Mouse (Mus musculus) CD4-positive, CD25-positive, alpha-beta regulatory T cell (primary cell): ENCODE results near the gene Galr3. TPM values are rescaled to one million over a fixed set of nuclear protein-coding genes. Genes with fewer than 3 reads are reported as not detected.

Experiments used
- polyA plus RNA-seq: library from polyadenylated mRNA; unstranded; fragments of 100-300 nt; shearing (Covaris generic); gene quantifications from one replicate; pipeline ENCODE4 v1.2.1, GENCODE M21; 2017

Gene Galr3
- polyA plus RNA-seq = 1.2 TPM

GRCm38 (mm10) chr15:79041585-79041984 is at the start of gene Galr3:
Gene Galr3, plus strand, starts transcription at chr15:79041885.

DNA sequence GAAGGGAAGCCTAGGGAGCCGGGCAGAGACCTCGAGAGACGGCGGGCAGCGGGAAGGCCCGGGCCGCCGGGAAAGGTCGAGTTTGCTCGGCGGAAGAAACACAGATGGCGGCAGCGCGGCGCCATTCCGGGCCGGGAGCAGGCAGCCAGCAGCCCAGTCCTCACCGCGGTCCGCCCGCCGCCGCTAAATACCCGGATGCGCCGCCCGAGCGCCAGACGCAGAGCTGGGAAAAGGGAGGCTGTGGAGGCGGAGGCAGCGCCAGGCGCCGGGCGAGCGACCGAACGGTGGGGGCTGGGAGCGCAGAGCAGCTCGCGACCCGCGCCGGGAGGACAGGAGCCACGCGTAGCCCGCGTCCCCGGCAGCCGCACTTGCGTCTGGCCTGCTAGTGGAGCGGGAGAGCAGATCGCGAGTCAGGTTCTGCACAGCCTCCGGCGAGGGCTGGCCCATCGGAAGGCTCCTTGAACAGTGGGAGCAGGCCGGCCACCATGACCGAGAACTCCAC is 13.4 kb upstream of the Galr3 start, which contains the start of gene H1f0:
Gene H1f0, plus strand, starts transcription at position 214 of the 502 bp plus-strand sequence.

DNA sequence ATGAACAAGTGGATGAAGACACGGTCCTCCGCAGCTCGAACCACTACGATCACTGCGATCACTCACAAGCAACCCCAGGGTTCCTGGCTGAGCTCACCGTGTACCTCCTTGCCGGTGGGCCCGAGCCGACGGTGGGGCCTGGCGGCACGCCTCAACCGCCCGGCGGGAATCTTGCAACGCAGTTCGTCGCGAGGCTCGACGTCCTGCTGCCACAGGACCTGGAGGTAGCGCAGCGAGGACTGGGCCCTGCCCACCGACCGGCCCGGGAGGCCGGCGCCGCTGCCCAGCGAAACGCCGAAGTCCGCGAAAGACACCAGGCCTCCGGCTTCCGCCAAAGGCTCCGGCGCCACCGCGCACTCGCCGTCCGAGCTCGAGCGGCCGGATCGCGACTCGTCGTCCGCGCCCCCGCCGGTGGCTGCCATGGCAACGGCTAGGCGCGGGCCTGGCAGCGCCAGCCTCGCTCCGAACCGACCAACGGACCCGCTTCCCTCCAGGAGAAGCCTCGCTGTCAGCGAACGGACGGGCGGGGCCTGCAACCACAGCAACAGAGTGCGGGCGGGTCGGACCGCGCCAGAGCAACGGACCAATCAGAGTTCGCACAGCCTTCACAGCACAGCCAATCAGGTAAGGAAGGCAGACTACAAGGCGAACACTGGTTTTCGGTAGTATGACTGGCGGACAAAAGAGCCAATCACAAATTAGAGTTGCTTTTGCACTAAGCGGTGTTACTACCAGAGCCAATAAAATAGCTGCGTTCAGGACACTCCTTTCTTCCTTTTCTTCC is 20.9 kb downstream of the Galr3 start, which contains the start of gene Ankrd54:
Gene Ankrd54, minus strand, starts transcription at position 518 of the 784 bp plus-strand sequence.

DNA sequence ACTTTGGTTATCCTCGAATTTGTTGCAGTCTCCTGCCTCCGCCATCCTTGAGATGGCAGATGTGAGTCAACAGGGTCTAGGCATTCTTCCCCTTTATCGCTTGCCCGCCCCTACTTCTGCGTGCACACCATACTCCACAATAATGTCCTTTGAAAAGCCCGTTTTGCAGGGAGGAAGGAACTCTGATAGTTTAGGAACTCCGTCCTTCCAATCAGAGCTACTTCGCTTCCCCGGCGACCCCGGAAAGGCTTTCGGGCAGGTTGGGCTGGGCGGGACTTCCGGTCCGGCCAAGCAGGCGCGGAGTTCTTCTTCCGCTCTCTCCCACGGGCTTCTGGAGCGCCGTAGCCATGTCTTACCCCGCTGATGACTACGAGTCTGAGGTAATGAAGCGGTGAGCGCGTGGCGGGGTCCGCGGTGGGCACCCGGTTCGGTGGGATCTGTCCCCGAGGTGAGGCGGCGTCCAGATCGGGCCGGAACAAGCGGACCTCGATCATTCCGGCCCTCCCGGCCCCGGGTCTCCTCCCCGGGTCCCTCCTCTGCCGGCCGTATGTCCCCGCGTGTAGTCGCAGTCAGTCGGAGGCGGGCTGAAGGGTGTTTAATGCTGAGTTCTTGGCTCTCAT is 33.3 kb downstream of the Galr3 start, which contains the start of gene Eif3l:
Gene Eif3l, plus strand, starts transcription at position 267 of the 620 bp plus-strand sequence.

Other genes with a start within 250 kb of the Galr3 start
- gene Card10, start 238.8 kb upstream of the Galr3 start, polyA plus RNA-seq = 0.12 TPM
- gene Cdc42ep1, start 199.3 kb upstream of the Galr3 start, polyA plus RNA-seq = not detected
- not detected for gene Lgals2, start 186.4 kb upstream of the Galr3 start, polyA plus RNA-seq
- 74.6 TPM for gene Gga1, start 164.7 kb upstream of the Galr3 start, polyA plus RNA-seq
- 0.39 TPM for gene Gm49510, start 142.2 kb upstream of the Galr3 start, polyA plus RNA-seq
- gene Sh3bp1, start 142.1 kb upstream of the Galr3 start, polyA plus RNA-seq = 238 TPM
- 28.4 TPM for gene Pdxp, start 128.0 kb upstream of the Galr3 start, polyA plus RNA-seq
- 284 TPM for gene Lgals1, start 115.2 kb upstream of the Galr3 start, polyA plus RNA-seq
- gene Nol12, start 107.0 kb upstream of the Galr3 start, polyA plus RNA-seq = 48.6 TPM
- gene Triobp, start 94.2 kb upstream of the Galr3 start, polyA plus RNA-seq = 92.1 TPM
- 83.9 TPM for gene H1f0, start 13.4 kb upstream of the Galr3 start, polyA plus RNA-seq
- 59.7 TPM for gene Ankrd54, start 21.0 kb downstream of the Galr3 start, polyA plus RNA-seq
- gene Eif3l, start 33.3 kb downstream of the Galr3 start, polyA plus RNA-seq = 155 TPM
- gene Micall1, start 67.0 kb downstream of the Galr3 start, polyA plus RNA-seq = 45.8 TPM
- 141 TPM for gene Polr2f, start 99.1 kb downstream of the Galr3 start, polyA plus RNA-seq
- 1.8 TPM for gene 1700088E04Rik, start 99.4 kb downstream of the Galr3 start, polyA plus RNA-seq
- gene Sox10, start 123.4 kb downstream of the Galr3 start, polyA plus RNA-seq = not detected
- gene Pick1, start 187.3 kb downstream of the Galr3 start, polyA plus RNA-seq = 35.0 TPM
- gene Gm49486, start 187.5 kb downstream of the Galr3 start, polyA plus RNA-seq = not detected
- gene Slc16a8, start 212.9 kb downstream of the Galr3 start, polyA plus RNA-seq = not detected
- 2.0 TPM for gene Baiap2l2, start 243.7 kb downstream of the Galr3 start, polyA plus RNA-seq